Mouse (Mus musculus) stomach, postnatal 0 days (tissue): ENCODE data around the gene Hist1h3c. TPM values are rescaled to one million over a fixed set of nuclear protein-coding genes. Genes with fewer than 3 reads are reported as not detected.
"Not testable (repeated sequence)": the region's sequence is repeated elsewhere in the genome, so short reads cannot be mapped to it uniquely, and the experiment has no call there.

ENCODE experiments used
- ATAC-seq: fragments of 200-750 bp; cut with Nextera tagmentation; 2 replicates; pipeline ENCODE4 v1.8.0; 2017; ENCODE audit not compliant: low FRiP score, low TSS enrichment
- DNase-seq: peaks from one replicate; pipeline ENCODE4 v3.0.0-alpha.2; 2016; ENCODE audit warnings: low spot score
- H3K27ac ChIP-seq: fragments of 300-500 bp; sonication (generic); replicated peaks from 2 replicates; pipeline ENCODE4 v1.5.1; 2014; ENCODE audit warnings: mild to moderate bottlenecking, control low read depth
- H3K27me3 ChIP-seq: fragments of 300-500 bp; sonication (generic); 2 replicates; pipeline ENCODE4 v1.6.1; 2014; ENCODE audit warnings: low read length; ENCODE audit not compliant: control insufficient read depth, insufficient read depth
- H3K36me3 ChIP-seq: fragments of 300-500 bp; sonication (generic); 2 replicates; pipeline ENCODE4 v1.6.1; 2014; ENCODE audit warnings: low read length, mixed read lengths; ENCODE audit not compliant: control insufficient read depth, insufficient read depth
- H3K4me1 ChIP-seq: fragments of 300-500 bp; sonication (generic); replicated peaks from 2 replicates; pipeline ENCODE4 v1.6.1; 2014; ENCODE audit warnings: antibody characterized with exemption; ENCODE audit not compliant: control insufficient read depth, insufficient read depth
- H3K4me2 ChIP-seq: fragments of 300-500 bp; sonication (generic); replicated peaks from 2 replicates; pipeline ENCODE4 v1.6.1; 2014; ENCODE audit warnings: low read depth, mild to moderate bottlenecking, control low read depth, moderate library complexity
- H3K4me3 ChIP-seq: fragments of 300-500 bp; sonication (generic); 2 replicates; pipeline ENCODE4 v1.5.1; 2014; ENCODE audit warnings: low read depth, low read length, control low read depth
- H3K9ac ChIP-seq: fragments of 300-500 bp; sonication (generic); 2 replicates; pipeline ENCODE4 v1.6.1; 2014; ENCODE audit warnings: mild to moderate bottlenecking, low read length, control low read depth, mixed read lengths
- H3K9me3 ChIP-seq: fragments of 300-500 bp; sonication (generic); 2 replicates; pipeline ENCODE4 v1.6.1; 2016; ENCODE audit warnings: low read length; ENCODE audit not compliant: control insufficient read depth
- CTCF ChIP-seq: IDR thresholded peaks from 2 replicates; pipeline ENCODE4 v1.5.1; 2016; ENCODE audit warnings: antibody characterized with exemption, low read depth, mild to moderate bottlenecking, moderate library complexity
- EP300 ChIP-seq: optimal IDR thresholded peaks from 2 replicates; pipeline ENCODE3; 2016; ENCODE audit warnings: antibody characterized with exemption
- WGBS: fragments of 180-500 bp; shearing (Covaris S2); extraction: QIAGEN DNeasy Blood & Tissue Kit; methylation state at CpG from one replicate; pipeline ENCODE4 v1.1.7; 2014; 5-methylcytosine and 5-hydroxymethylcytosine counted together
- polyA plus RNA-seq: library from polyadenylated mRNA; unstranded; fragments of >200 nt; fragmentation: Nextera tagmentation; extraction: Ambion mirVana; gene quantifications from 2 replicates; pipeline ENCODE4 v1.2.1, GENCODE M21; 2015

Gene Hist1h3c
- polyA plus RNA-seq, 1 experiment from 2014 or later = 1.8 TPM

DNA sequence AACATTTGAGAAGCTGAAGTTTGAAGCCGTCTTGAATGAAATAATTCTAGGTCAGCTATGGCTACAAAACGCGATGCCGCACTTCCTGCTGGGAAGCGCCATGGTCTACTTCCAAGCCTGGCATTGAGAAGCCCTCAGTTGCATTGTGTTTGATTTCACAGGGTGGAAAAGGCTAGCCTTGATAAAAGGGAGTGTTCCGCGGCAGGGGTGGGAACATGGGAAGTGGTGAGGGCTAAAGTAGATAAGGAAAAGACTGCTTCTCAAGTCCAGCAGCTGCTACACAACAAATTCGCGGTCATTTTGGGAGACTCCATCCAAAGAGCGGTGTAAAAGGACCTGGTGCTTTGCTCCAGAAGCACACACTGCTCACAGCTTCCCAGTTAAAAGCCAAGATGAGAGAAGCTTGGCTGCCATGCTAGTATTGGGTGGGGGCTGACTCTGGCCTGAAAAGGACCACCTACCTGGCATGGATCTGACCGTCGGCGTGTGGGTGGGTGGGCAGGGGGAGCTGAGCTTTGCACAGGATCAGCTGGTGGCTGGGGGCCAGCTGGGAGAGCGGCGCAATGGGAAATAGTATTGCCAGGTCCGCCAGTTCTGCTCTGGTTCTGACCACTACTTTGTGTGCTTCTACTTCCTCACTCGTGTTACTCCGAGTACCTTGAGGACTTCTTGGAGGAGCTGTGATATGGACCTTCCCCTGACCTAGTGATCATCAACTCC lies 16.8 kb downstream of the Hist1h3c start:
- ATAC-seq (no peak), DNase-seq (no peak)
- H3K27me3 ChIP-seq = no peaks in the 10 kb centered on the region
- no peak overlapping the region for H3K4me3 ChIP-seq
- no peaks in the 10 kb centered on the region for H3K4me1 ChIP-seq
- H3K27ac ChIP-seq = no peak overlapping the region
- no peak overlapping the region for H3K9ac ChIP-seq
- no peak for TF ChIP-seq EP300
- no peak for TF ChIP-seq CTCF
- no peaks in the 10 kb centered on the region for H3K36me3 ChIP-seq
- H3K9me3 ChIP-seq = no peaks in the 10 kb centered on the region
- no peak overlapping the region for H3K4me2 ChIP-seq
- WGBS = 86% methylated on average over 18 of the region's 18 CpGs

- 78% methylated on average over 1 of the region's 1 CpGs for WGBS
- Histone ChIP-seq H3K27me3 (no peaks in the 10 kb centered on the region), H3K9ac (no peak overlapping the region), H3K4me3 (no peak overlapping the region), H3K4me1 (no peaks in the 10 kb centered on the region), H3K9me3 (no peaks in the 10 kb centered on the region), H3K27ac (no peak overlapping the region), H3K4me2 (no peak overlapping the region), H3K36me3 (no peaks in the 10 kb centered on the region)
- TF ChIP-seq CTCF (no peak), EP300 (no peak)
- ATAC-seq (no peak), DNase-seq (peak; percentile 10)
Observed at GRCm38 (mm10) chr13:23725213-23725612, 20.2 kb downstream of the Hist1h3c start.

DNA sequence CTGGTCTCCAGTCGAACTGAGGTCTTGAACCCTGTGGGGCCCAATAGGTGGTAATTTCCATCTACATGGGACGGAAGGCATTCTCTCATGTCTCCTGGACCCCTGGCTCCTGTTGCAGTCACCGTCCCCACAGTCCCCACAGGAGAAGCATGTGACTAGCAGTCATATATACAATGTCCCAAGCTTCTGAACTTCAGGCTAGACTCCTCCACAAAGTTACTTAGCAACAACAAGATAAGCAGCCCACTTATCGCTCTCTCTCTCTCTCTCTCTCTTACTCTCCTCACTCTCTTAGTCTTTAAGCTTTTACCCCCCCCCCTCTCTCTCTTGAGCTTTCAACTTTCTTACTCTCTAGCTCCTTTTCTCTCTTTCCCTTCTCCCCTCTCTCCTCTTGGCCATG lies 21.2 kb downstream of the Hist1h3c start:
- H3K36me3 ChIP-seq = no peaks in the 10 kb centered on the region
- ATAC-seq = no peak
- no peaks in the 10 kb centered on the region for H3K4me1 ChIP-seq
- no peak for DNase-seq
- TF ChIP-seq EP300 (no peak), CTCF (no peak)
- no peak overlapping the region for H3K4me3 ChIP-seq
- 73% methylated on average over 4 of the region's 4 CpGs for WGBS
- H3K4me2 ChIP-seq = no peak overlapping the region
- no peak overlapping the region for H3K9ac ChIP-seq
- no peak overlapping the region for H3K27ac ChIP-seq
- H3K27me3 ChIP-seq = no peaks in the 10 kb centered on the region
- H3K9me3 ChIP-seq = no peaks in the 10 kb centered on the region

- not testable (repeated sequence) for H3K27me3 ChIP-seq, H3K9ac ChIP-seq, DNase-seq, H3K36me3 ChIP-seq, ATAC-seq, H3K4me1 ChIP-seq, H3K27ac ChIP-seq, H3K9me3 ChIP-seq, H3K4me2 ChIP-seq, H3K4me3 ChIP-seq
- 8% methylated on average over 2 of the region's 2 CpGs for WGBS
Observed at GRCm38 (mm10) chr13:23717593-23718245, 27.7 kb downstream of the Hist1h3c start.

DNA sequence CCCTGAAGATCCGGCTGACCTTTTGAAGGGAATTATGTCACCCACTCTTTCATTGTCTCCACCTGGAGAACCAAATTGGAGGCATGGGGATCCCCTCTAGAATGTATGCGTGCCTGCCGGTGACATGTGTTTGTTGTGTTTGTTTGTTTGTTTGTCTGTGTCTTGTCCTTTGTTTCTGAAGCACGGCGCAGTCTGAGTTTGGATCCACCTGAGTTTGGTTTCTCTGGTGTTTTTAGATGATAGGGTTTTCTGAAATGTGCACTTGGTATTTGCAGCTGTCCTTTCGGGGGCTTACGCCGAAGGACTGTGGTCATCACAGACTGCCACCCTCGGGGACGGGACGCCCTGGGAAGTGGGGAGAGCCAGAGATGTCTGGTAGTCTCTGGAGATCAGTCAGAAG lies 28.2 kb downstream of the Hist1h3c start:
- DNase-seq (no peak), ATAC-seq (no peak)
- no peak overlapping the region for H3K9ac ChIP-seq
- TF ChIP-seq CTCF = no peak
- TF ChIP-seq EP300 = no peak
- 45% methylated on average over 11 of the region's 11 CpGs for WGBS
- H3K4me1 ChIP-seq = no peaks in the 10 kb centered on the region
- H3K27ac ChIP-seq = no peak overlapping the region; the same call in 1 of the 2 replicates
- no peak overlapping the region for H3K4me2 ChIP-seq
- no peaks in the 10 kb centered on the region for H3K36me3 ChIP-seq
- no peak overlapping the region for H3K4me3 ChIP-seq
- no peaks in the 10 kb centered on the region for H3K27me3 ChIP-seq
- H3K9me3 ChIP-seq = no peaks in the 10 kb centered on the region
